Mouse (Mus musculus) testis, adult 2 months (tissue): ENCODE data around the gene Tamm41.

Experiments used
- CTCF ChIP-seq: fragments of 200-500 bp; IDR thresholded peaks from 2 replicates; pipeline ENCODE4 v1.5.1; 2012; ENCODE audit warnings: low read depth, mild to moderate bottlenecking, inconsistent platforms, low read length, moderate library complexity; ENCODE audit not compliant: control insufficient read depth, insufficient read depth, insufficient replicate concordance
- POLR2A ChIP-seq: fragments of 200-500 bp; IDR thresholded peaks from 2 replicates; pipeline ENCODE4 v1.6.1; 2012; ENCODE audit warnings: low read depth, mild to moderate bottlenecking, inconsistent platforms, low read length, moderate library complexity; ENCODE audit not compliant: control insufficient read depth

DNA sequence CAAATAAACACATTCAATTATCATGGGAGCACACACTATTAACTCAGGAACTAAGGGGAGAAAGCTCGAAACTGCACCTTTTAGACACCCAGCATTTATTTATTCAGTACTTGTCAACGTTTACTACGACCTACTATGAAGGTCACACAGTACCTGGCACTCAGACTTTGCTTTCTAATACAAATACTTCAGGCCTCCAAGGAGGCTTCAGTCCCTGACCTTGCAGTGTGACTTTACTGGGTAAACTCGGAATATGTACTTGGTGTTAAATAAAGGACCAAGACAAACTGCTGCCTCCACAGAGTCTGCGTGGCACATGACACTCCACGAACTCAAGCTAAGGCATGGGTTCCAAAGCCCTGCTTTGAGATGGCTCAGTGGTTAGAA is 78.7 kb downstream of the Tamm41 start:
- no peak for TF ChIP-seq CTCF
- no peak for TF ChIP-seq POLR2A
